Comparison of ENCODE assay signal across 13 mouse cellular contexts in genomic region chr13:15742308-15742707, GRCm38 (mm10).
A peak's percentile ranks its signal among the peaks of the same experiment; 100 is the strongest.
DNase-seq lines count a peak whose midpoint lies in the region; ATAC-seq and TF ChIP-seq lines count a peak whose summit lies in the region.
"Had no signal": no experiment of that assay in that cellular context is flagged by ENCODE, and none has a peak within 500 bp of the region (broad histone marks: within the 10 kb centered on the region; RNA-seq: fewer than 3 reads in every experiment).

No protein-coding gene starts in this region.

- no peaks in the 10 kb centered on the region for H3K4me1 ChIP-seq in heart, adult 2 months (ENCODE audit: control insufficient read depth, insufficient read depth, low read length)
- H3K4me1 ChIP-seq in heart, embryonic 11.5 days (ENCODE audit: control insufficient read depth, insufficient read depth, low read length): no peaks in the 10 kb centered on the region
- no peaks in the 10 kb centered on the region for H3K4me1 ChIP-seq in midbrain, embryonic 11.5 days (ENCODE audit: control insufficient read depth, insufficient read depth, low read length)
- H3K4me1 ChIP-seq in midbrain, embryonic 15.5 days: no peaks in the 10 kb centered on the region
- H3K4me1 ChIP-seq in heart, embryonic 12.5 days (replicated peaks): peaks cover 9% of the 10 kb centered on the region; the same call in 1 of the 2 replicates
- H3K4me1 ChIP-seq in stomach, embryonic 15.5 days: no peaks in the 10 kb centered on the region; the same call in 1 of the 2 replicates
- H3K4me1 ChIP-seq in liver, embryonic 11.5 days (replicated peaks; ENCODE audit: control insufficient read depth, insufficient read depth, low read length): no peaks in the 10 kb centered on the region
- H3K4me1 ChIP-seq: neural tube, embryonic 13.5 days had no signal

- no peak for ATAC-seq in heart, embryonic 11.5 days (replicated peaks; ENCODE audit: insufficient number of reproducible peaks, low FRiP score, low TSS enrichment)
- no peak for ATAC-seq in midbrain, embryonic 11.5 days (ENCODE audit: low FRiP score)
- no peak for ATAC-seq in midbrain, embryonic 15.5 days (replicated peaks)
- ATAC-seq in heart, embryonic 12.5 days (ENCODE audit: insufficient number of reproducible peaks, low FRiP score): no peak
- no peak for ATAC-seq in stomach, embryonic 15.5 days (ENCODE audit: insufficient read depth, low FRiP score, low read depth)
- no peak for ATAC-seq in liver, embryonic 11.5 days (replicated peaks; ENCODE audit: low FRiP score)

- peak overlapping the region; percentile 23; the same call in 1 of the 2 replicates for H3K27ac ChIP-seq in heart, adult 2 months
- H3K27ac ChIP-seq in heart, embryonic 11.5 days (ENCODE audit: low read depth, low read length): no peak overlapping the region
- H3K27ac ChIP-seq in midbrain, embryonic 11.5 days (ENCODE audit: low read depth, low read length): no peak overlapping the region
- H3K27ac ChIP-seq in midbrain, embryonic 15.5 days: no peak overlapping the region
- 0 out of 2 replicates have a peak overlapping the region, but pooled peaks have one; percentile 52 for H3K27ac ChIP-seq in heart, embryonic 12.5 days (ENCODE audit: poor library complexity, severe bottlenecking)
- H3K27ac ChIP-seq in stomach, embryonic 15.5 days: peak overlapping the region; percentile 63
- H3K27ac ChIP-seq in liver, embryonic 11.5 days (ENCODE audit: low read depth, low read length): no peak overlapping the region
- H3K27ac ChIP-seq: liver, embryonic 14.5 days had no signal

- intact Hi-C loops in heart, adult 2 months (cut with DNase I): no loop called here

- no peaks in the 10 kb centered on the region for H3K36me3 ChIP-seq in heart, adult 2 months (ENCODE audit: control insufficient read depth, insufficient read depth, low read length)
- H3K36me3 ChIP-seq in heart, embryonic 11.5 days (ENCODE audit: control insufficient read depth, insufficient read depth, low read length): no peaks in the 10 kb centered on the region
- no peaks in the 10 kb centered on the region for H3K36me3 ChIP-seq in midbrain, embryonic 11.5 days (ENCODE audit: control insufficient read depth, insufficient read depth, low read length)
- no peaks in the 10 kb centered on the region for H3K36me3 ChIP-seq in midbrain, embryonic 15.5 days (replicated peaks)
- no peaks in the 10 kb centered on the region for H3K36me3 ChIP-seq in heart, embryonic 12.5 days
- no peaks in the 10 kb centered on the region for H3K36me3 ChIP-seq in stomach, embryonic 15.5 days
- H3K36me3 ChIP-seq in liver, embryonic 11.5 days (ENCODE audit: control insufficient read depth, insufficient read depth, low read length): no peaks in the 10 kb centered on the region
- H3K36me3 ChIP-seq: hindbrain, embryonic 12.5 days; neural tube, embryonic 13.5 days had no signal

- no peaks in the 10 kb centered on the region for H3K27me3 ChIP-seq in heart, adult 2 months (ENCODE audit: control insufficient read depth, insufficient read depth, low read length)
- H3K27me3 ChIP-seq in heart, embryonic 11.5 days (ENCODE audit: control insufficient read depth, insufficient read depth, low read length): no peaks in the 10 kb centered on the region
- no peaks in the 10 kb centered on the region for H3K27me3 ChIP-seq in midbrain, embryonic 11.5 days (ENCODE audit: control insufficient read depth, insufficient read depth, low read length)
- H3K27me3 ChIP-seq in midbrain, embryonic 15.5 days (replicated peaks): no peaks in the 10 kb centered on the region
- H3K27me3 ChIP-seq in heart, embryonic 12.5 days (replicated peaks): no peaks in the 10 kb centered on the region
- no peaks in the 10 kb centered on the region for H3K27me3 ChIP-seq in stomach, embryonic 15.5 days (replicated peaks)
- H3K27me3 ChIP-seq in liver, embryonic 11.5 days (replicated peaks; ENCODE audit: control insufficient read depth, insufficient read depth, low read length): no peaks in the 10 kb centered on the region
- H3K27me3 ChIP-seq: hindbrain, embryonic 12.5 days; neural tube, embryonic 13.5 days had no signal

- TF ChIP-seq CTCF in heart, adult 2 months (IDR thresholded peaks at IDR 0.05): no peak

- 42% methylated on average over 3 of the region's 3 CpGs for WGBS in heart, adult 2 months
- WGBS in heart, embryonic 11.5 days (ENCODE audit: insufficient replicate concordance): 74% methylated on average over 3 of the region's 3 CpGs
- WGBS in midbrain, embryonic 11.5 days: 89% methylated on average over 3 of the region's 3 CpGs
- WGBS in midbrain, embryonic 15.5 days: 93% methylated on average over 3 of the region's 3 CpGs
- 68% methylated on average over 3 of the region's 3 CpGs for WGBS in heart, embryonic 12.5 days
- 62% methylated on average over 3 of the region's 3 CpGs for WGBS in stomach, embryonic 15.5 days
- 78% methylated on average over 3 of the region's 3 CpGs for WGBS in liver, embryonic 11.5 days

- DNase-seq in heart, adult 2 months: no peak
- DNase-seq in midbrain, embryonic 11.5 days (ENCODE audit: low spot score, missing footprints): peak; percentile 35
- DNase-seq in spleen, postnatal 14 days (ENCODE audit: low spot score in 2 of 2): no peak
- no peak for DNase-seq in liver, embryonic 11.5 days (ENCODE audit: low spot score)
- DNase-seq: cerebellum, adult 11 months had no signal

- no peaks in the 10 kb centered on the region for H3K79me2 ChIP-seq in heart, adult 2 months (replicated peaks; ENCODE audit: control insufficient read depth, insufficient read depth, low read length)

- no peak overlapping the region for H3K4me2 ChIP-seq in heart, embryonic 11.5 days
- no peak overlapping the region for H3K4me2 ChIP-seq in midbrain, embryonic 11.5 days
- no peak overlapping the region for H3K4me2 ChIP-seq in midbrain, embryonic 15.5 days
- H3K4me2 ChIP-seq in heart, embryonic 12.5 days: no peak overlapping the region
- no peak overlapping the region for H3K4me2 ChIP-seq in stomach, embryonic 15.5 days
- H3K4me2 ChIP-seq in liver, embryonic 11.5 days: no peak overlapping the region
- H3K4me2 ChIP-seq: hindbrain, embryonic 12.5 days; neural tube, embryonic 13.5 days had no signal

- TF ChIP-seq POLR2A in heart, adult 2 months (IDR thresholded peaks at IDR 0.05; ENCODE audit: insufficient read depth, low read depth, low read length): no peak

- no peak overlapping the region for H3K4me3 ChIP-seq in heart, adult 2 months
- H3K4me3 ChIP-seq in heart, embryonic 11.5 days (ENCODE audit: low read depth, low read length): no peak overlapping the region
- no peak overlapping the region for H3K4me3 ChIP-seq in midbrain, embryonic 11.5 days (ENCODE audit: low read depth, low read length)
- no peak overlapping the region for H3K4me3 ChIP-seq in midbrain, embryonic 15.5 days
- no peak overlapping the region for H3K4me3 ChIP-seq in heart, embryonic 12.5 days
- H3K4me3 ChIP-seq in stomach, embryonic 15.5 days (replicated peaks): no peak overlapping the region
- no peak overlapping the region for H3K4me3 ChIP-seq in liver, embryonic 11.5 days (ENCODE audit: low read depth, low read length)
- H3K4me3 ChIP-seq: erythroblast, embryonic 14.5 days; hindbrain, embryonic 12.5 days; neural tube, embryonic 13.5 days had no signal

- H3K9ac ChIP-seq in heart, adult 2 months (ENCODE audit: low read depth, low read length): no peak overlapping the region
- H3K9ac ChIP-seq in heart, embryonic 11.5 days (ENCODE audit: low read depth, low read length): no peak overlapping the region
- H3K9ac ChIP-seq in midbrain, embryonic 11.5 days (ENCODE audit: low read length): no peak overlapping the region
- H3K9ac ChIP-seq in midbrain, embryonic 15.5 days: no peak overlapping the region
- no peak overlapping the region for H3K9ac ChIP-seq in heart, embryonic 12.5 days
- H3K9ac ChIP-seq in stomach, embryonic 15.5 days: no peak overlapping the region
- no peak overlapping the region for H3K9ac ChIP-seq in liver, embryonic 11.5 days (ENCODE audit: low read depth, low read length)
- H3K9ac ChIP-seq: hindbrain, embryonic 12.5 days; liver, embryonic 14.5 days; neural tube, embryonic 13.5 days had no signal

- H3K9me3 ChIP-seq in heart, embryonic 11.5 days (replicated peaks; ENCODE audit: control insufficient read depth, low read length): no peaks in the 10 kb centered on the region; the same call in 1 of the 2 replicates
- peaks cover 1% of the 10 kb centered on the region; the same call in 1 of the 2 replicates for H3K9me3 ChIP-seq in midbrain, embryonic 11.5 days (ENCODE audit: control insufficient read depth, low read length)
- no peaks in the 10 kb centered on the region for H3K9me3 ChIP-seq in midbrain, embryonic 15.5 days
- H3K9me3 ChIP-seq in heart, embryonic 12.5 days (replicated peaks): peaks cover 4% of the 10 kb centered on the region; the same call in 1 of the 2 replicates
- H3K9me3 ChIP-seq in stomach, embryonic 15.5 days: no peaks in the 10 kb centered on the region
- no peaks in the 10 kb centered on the region for H3K9me3 ChIP-seq in liver, embryonic 11.5 days (ENCODE audit: control insufficient read depth, low read length)
- H3K9me3 ChIP-seq: neural tube, embryonic 13.5 days had no signal

- no peak for TF ChIP-seq EP300 in heart, adult 2 months (IDR thresholded peaks at IDR 0.05; ENCODE audit: insufficient read depth, low read depth, low read length)

Comparison
In these comparisons a context has a peak if more than half of its experiments do, and no peak if none do; other contexts are left out.
1. H3K27ac ChIP-seq: peak in heart, adult 2 months (single experiment), heart, embryonic 12.5 days (single experiment) and stomach, embryonic 15.5 days (single experiment); none in heart, embryonic 11.5 days (single experiment), midbrain, embryonic 11.5 days (single experiment), midbrain, embryonic 15.5 days (single experiment) and liver, embryonic 11.5 days (single experiment).